Mouse (Mus musculus) small intestine, adult 2 months (tissue): ENCODE data around the gene Syt3. TPM values are rescaled to one million over a fixed set of nuclear protein-coding genes. Genes with fewer than 3 reads are reported as not detected.

Experiments
- H3K27ac ChIP-seq: fragments of 200-500 bp; 2 replicates; pipeline ENCODE4 v1.5.1; 2012; ENCODE audit warnings: low read depth, low read length, control low read depth, inconsistent platforms; ENCODE audit not compliant: insufficient read depth
- H3K27me3 ChIP-seq: fragments of 200-500 bp; 2 replicates; pipeline ENCODE4 v1.6.1; 2012; ENCODE audit warnings: mild to moderate bottlenecking, moderate library complexity, low read length, inconsistent platforms; ENCODE audit not compliant: control insufficient read depth, insufficient read depth
- H3K36me3 ChIP-seq: fragments of 200-500 bp; 2 replicates; pipeline ENCODE4 v1.6.1; 2012; ENCODE audit warnings: mild to moderate bottlenecking, low read length, control low read depth, inconsistent platforms; ENCODE audit not compliant: control insufficient read depth, insufficient read depth
- H3K4me1 ChIP-seq: fragments of 200-500 bp; 2 replicates; pipeline ENCODE4 v1.6.1; 2012; ENCODE audit warnings: low read length, inconsistent platforms, mixed read lengths; ENCODE audit not compliant: control insufficient read depth, insufficient read depth, insufficient read length
- H3K4me3 ChIP-seq: fragments of 200-500 bp; 2 replicates; pipeline ENCODE4 v1.5.1; 2012; ENCODE audit warnings: low read depth, mild to moderate bottlenecking, control low read depth, inconsistent platforms, low read length, moderate library complexity
- CTCF ChIP-seq: fragments of 200-500 bp; IDR thresholded peaks from 2 replicates; pipeline ENCODE4 v1.5.1; 2012; ENCODE audit warnings: low read depth, mild to moderate bottlenecking, control low read depth, inconsistent platforms, low read length, moderate library complexity, mixed read lengths; ENCODE audit not compliant: insufficient replicate concordance, insufficient read length; ENCODE audit errors: extremely low read depth
- POLR2A ChIP-seq: fragments of 200-500 bp; IDR thresholded peaks from 2 replicates; pipeline ENCODE4 v1.6.1; 2012; ENCODE audit warnings: low read depth, mild to moderate bottlenecking, control low read depth, inconsistent platforms, low read length, moderate library complexity
- WGBS: fragments of 180-500 bp; shearing (Covaris S2); methylation state at CpG from one replicate; pipeline ENCODE4 v1.1.7; 2018; 5-methylcytosine and 5-hydroxymethylcytosine counted together
- polyA plus RNA-seq: library from polyadenylated mRNA; depleted of rRNA; stranded (reverse); fragments of >200 nt; gene quantifications from 2 replicates; pipeline ENCODE4 v1.2.3, GENCODE M21; 2012

Gene Syt3
- polyA plus RNA-seq, 1 experiment: 1.1 TPM

DNA sequence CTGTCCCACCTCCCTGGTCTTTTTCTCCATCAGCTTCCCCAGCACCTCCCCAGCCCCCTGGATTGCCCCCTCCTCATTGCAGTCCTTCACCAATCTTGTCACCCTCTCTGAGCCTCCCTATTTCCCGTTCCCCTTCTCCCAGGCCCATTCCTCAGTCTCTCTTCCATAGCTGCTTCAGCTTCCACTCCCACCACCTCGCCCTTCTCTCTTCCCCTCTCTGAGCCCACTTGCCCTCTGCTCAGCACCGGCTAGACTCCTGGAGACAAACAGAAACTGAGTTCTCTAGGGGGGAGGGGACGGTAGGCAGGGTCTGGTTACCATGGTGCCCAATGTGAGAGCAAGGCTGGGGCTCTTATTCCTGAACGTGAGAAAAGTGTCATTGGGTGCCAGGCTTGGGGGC is 9.1 kb upstream of the Syt3 start:
- 12% methylated on average over 5 of the region's 5 CpGs for WGBS
- Histone ChIP-seq H3K36me3 (no peaks in the 10 kb centered on the region), H3K27ac (no peak overlapping the region), H3K4me1 (peaks cover 5% of the 10 kb centered on the region; the same call in 1 of the 2 replicates), H3K4me3 (peak overlapping the region; percentile 73), H3K27me3 (no peaks in the 10 kb centered on the region)
- TF ChIP-seq CTCF (no peak), POLR2A (no peak)

DNA sequence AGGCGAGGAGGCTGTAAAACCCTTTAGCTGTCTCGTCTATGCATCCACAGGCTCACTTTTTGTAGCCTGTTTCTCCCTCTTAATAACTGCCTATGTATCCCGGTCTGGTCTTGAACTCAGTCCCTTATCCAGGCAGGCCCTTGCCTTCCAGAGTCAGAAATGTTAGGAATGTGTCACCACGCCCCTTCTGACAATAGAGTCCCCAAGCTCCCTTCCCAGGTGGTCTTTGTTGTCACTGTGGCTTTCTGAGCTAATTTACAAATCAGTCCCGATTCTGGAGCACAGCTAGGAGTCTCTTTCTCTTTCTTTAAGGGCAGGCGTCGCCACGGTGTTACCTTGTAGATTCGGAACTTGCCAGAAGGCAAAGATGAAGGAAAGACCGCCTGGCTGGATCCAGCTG is 8.7 kb upstream of the Syt3 start:
- no peak for TF ChIP-seq CTCF
- Histone ChIP-seq H3K27ac (no peak overlapping the region), H3K4me3 (no peak overlapping the region), H3K36me3 (no peaks in the 10 kb centered on the region), H3K27me3 (no peaks in the 10 kb centered on the region), H3K4me1 (peaks cover 5% of the 10 kb centered on the region; the same call in 1 of the 2 replicates)
- 40% methylated on average over 10 of the region's 10 CpGs for WGBS

DNA sequence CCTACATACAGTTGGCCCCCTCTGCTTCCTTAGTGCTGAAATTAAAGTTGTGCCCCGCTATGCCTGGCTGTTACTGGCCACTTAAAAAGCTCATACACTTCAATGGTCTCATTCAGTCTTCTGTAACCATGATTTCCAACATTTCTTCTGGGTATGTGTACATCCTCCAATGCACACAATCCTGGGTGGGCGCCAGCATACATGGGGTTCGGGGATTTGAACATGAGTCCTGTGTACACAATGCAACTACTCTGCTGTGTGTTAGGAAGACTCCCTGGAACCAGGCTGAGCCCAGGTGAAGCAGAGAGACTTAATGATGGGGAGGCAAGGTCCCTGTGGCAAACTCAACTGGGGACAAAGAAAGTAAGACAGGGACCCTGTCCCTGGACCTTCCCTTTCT is 8.1 kb upstream of the Syt3 start:
- no peaks in the 10 kb centered on the region for H3K36me3 ChIP-seq
- 81% methylated on average over 3 of the region's 3 CpGs for WGBS
- no peak overlapping the region for H3K4me3 ChIP-seq
- TF ChIP-seq CTCF (no peak), POLR2A (no peak)
- H3K4me1 ChIP-seq: peaks cover 5% of the 10 kb centered on the region; the same call in 1 of the 2 replicates
- no peak overlapping the region for H3K27ac ChIP-seq
- H3K27me3 ChIP-seq: no peaks in the 10 kb centered on the region

DNA sequence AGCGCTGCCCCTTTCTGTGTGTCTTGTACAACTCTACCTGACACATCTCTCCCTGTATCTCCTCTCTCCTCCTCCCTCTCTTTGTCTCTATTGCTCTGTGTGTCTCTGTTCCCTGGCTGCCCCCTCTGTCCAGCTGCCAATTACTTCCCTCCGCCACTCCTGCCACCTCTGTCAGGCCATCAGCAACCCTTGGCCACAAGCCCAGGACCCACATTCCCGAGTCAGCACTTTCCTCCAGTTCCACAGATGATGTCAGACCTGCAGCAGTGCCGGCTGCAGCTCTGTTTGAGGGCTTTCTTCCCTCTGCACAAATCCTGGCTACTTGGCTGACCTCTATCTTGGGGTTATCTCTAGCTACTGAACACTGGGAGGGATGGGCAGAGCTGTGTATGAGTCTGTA is 5.6 kb upstream of the Syt3 start:
- 25% methylated on average over 4 of the region's 4 CpGs for WGBS
- TF ChIP-seq POLR2A (no peak), CTCF (no peak)
- no peaks in the 10 kb centered on the region for H3K27me3 ChIP-seq

DNA sequence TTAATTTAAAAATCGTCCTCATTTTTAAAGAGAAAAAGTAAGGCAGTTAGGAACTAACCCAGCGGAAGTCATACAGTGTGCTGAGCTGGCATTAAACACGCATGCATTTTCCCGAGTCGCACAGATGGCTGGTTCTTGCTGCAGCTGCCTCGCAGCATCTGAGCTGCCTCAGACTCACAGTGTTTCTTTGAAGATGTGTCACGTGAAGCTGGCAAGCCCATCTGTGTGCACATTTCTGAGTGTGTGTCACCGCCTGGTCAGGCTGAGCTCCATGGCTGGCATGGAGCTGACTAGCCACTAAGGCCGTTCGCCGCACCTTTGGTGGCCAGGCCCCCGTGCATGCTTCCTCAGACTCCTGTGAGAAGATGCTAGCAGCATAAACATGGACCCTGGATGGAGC is 1.4 kb upstream of the Syt3 start:
- Histone ChIP-seq H3K27me3 (peaks cover 6% of the 10 kb centered on the region), H3K4me1 (peaks cover 6% of the 10 kb centered on the region), H3K4me3 (no peak overlapping the region), H3K27ac (no peak overlapping the region), H3K36me3 (no peaks in the 10 kb centered on the region)
- TF ChIP-seq CTCF: no peak
- TF ChIP-seq POLR2A: no peak
- WGBS: 71% methylated on average over 12 of the region's 12 CpGs

More for the DNA sequence above, 5.6 kb upstream of the Syt3 start:
- no peak overlapping the region for H3K4me3 ChIP-seq
- peaks cover 5% of the 10 kb centered on the region; the same call in 1 of the 2 replicates for H3K4me1 ChIP-seq
- H3K27ac ChIP-seq: no peak overlapping the region
- H3K36me3 ChIP-seq: no peaks in the 10 kb centered on the region

DNA sequence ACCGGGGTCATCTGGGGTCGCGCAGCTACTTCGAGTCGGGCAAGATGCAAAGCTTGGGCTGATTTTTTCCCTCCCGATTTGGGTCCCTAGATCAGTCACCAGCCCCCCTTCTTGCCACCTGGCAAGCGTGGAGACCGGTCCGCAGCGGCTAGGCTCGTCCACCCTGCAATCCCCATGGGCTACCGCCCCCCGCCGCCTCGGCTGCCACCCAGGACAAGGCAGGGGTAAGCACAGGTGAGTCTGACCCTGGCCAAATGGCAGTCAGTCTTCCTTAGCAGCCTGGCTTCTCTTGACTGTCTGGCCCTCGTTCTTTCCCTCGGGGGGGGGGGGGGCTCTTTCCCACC is 786 bp downstream of the Syt3 start:
- under 1% methylated on average over 17 of the region's 17 CpGs for WGBS
- no peak overlapping the region for H3K27ac ChIP-seq

DNA sequence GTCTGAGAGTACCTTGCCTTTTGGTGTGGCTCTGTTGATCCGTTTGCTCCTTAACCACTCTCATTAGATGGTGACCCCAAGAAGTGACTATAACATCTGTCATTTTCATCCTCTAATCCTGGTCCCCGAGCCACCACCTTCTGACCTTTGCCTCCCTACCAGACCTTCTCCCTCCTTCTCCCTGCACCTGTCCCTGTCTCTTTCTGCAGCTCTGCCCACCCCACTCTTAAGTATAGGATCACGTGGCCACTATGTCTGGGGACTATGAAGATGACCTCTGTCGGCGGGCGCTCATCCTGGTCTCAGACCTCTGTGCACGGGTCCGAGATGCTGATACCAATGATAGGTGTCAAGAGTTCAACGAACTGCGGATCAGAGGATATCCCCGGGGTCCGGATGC is 1.8 kb downstream of the Syt3 start, which contains the start of gene 1700008O03Rik:
Gene 1700008O03Rik, minus strand, starts transcription at position 101 of the 400 bp plus-strand sequence.
- Histone ChIP-seq H3K36me3 (no peaks in the 10 kb centered on the region), H3K4me1 (peaks cover 6% of the 10 kb centered on the region), H3K27ac (no peak within 1 kb of the TSS), H3K27me3 (peaks cover 6% of the 10 kb centered on the region), H3K4me3 (peak within 1 kb of the TSS; percentile 52)
- TF ChIP-seq CTCF (no peak), POLR2A (no peak)
- 76% methylated on average over 12 of the region's 12 CpGs for WGBS

More for the DNA sequence above, 786 bp downstream of the Syt3 start:
- peak overlapping the region; percentile 52 for H3K4me3 ChIP-seq
- no peak for TF ChIP-seq POLR2A
- TF ChIP-seq CTCF: no peak
- peaks cover 6% of the 10 kb centered on the region for H3K27me3 ChIP-seq
- H3K4me1 ChIP-seq: peaks cover 6% of the 10 kb centered on the region
- no peaks in the 10 kb centered on the region for H3K36me3 ChIP-seq

DNA sequence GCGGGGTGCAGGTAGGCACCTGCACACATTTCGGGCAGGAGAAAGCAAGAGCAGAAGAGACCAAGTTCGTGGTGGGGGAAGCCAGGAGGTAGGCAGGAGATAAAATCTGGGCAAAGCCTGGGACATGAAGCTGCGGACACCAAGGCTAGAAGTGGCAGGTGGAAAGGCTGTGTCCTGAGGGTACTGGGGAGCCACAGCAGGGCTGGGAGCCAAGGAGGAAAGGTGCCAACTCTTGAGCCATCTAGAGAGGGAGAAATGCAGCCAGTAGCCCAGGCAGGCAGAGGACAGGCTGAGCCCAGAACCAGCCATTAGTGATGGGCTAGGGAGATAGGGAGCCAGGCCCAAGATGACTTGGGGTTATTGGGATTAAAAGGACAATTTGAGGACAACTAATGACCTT is 7.9 kb downstream of the Syt3 start:
- WGBS: 88% methylated on average over 4 of the region's 4 CpGs
- Histone ChIP-seq H3K36me3 (no peaks in the 10 kb centered on the region), H3K4me3 (no peak overlapping the region), H3K4me1 (no peaks in the 10 kb centered on the region), H3K27me3 (no peaks in the 10 kb centered on the region), H3K27ac (no peak overlapping the region)
- no peak for TF ChIP-seq CTCF
- no peak for TF ChIP-seq POLR2A
